Mouse (Mus musculus) heart, embryonic 14.5 days (tissue): ENCODE results near the gene Fam89a. TPM values are rescaled to one million over a fixed set of nuclear protein-coding genes. Genes with fewer than 3 reads are reported as not detected.

Experiments
- ATAC-seq: fragments of 200-750 bp; cut with Nextera tagmentation; 2 replicates; pipeline ENCODE4 v1.8.0; 2017; ENCODE audit warnings: low read depth, moderate TSS enrichment; ENCODE audit not compliant: insufficient number of reproducible peaks, insufficient read depth, low FRiP score
- H3K27ac ChIP-seq, 2 experiments: fragments of 200-500 bp in 1 of 2; fragments of 300-500 bp in 1 of 2; sonication (generic) in 1 of 2; replicated peaks in 1 of 2; 2 replicates each; pipeline ENCODE4 v1.5.1; 2012 to 2014; ENCODE audit warnings: low read depth in 2 of 2, low read length in 2 of 2, control low read depth in 1 of 2, mild to moderate bottlenecking in 1 of 2, mixed read lengths in 1 of 2; ENCODE audit not compliant: control insufficient read depth in 1 of 2, insufficient read depth in 1 of 2
- H3K27me3 ChIP-seq: fragments of 300-500 bp; sonication (generic); 2 replicates; pipeline ENCODE4 v1.6.1; 2014; ENCODE audit warnings: mild to moderate bottlenecking, low read length, control low read depth; ENCODE audit not compliant: control insufficient read depth, insufficient read depth
- H3K36me3 ChIP-seq: fragments of 300-500 bp; sonication (generic); 2 replicates; pipeline ENCODE4 v1.6.1; 2014; ENCODE audit warnings: mild to moderate bottlenecking, control low read depth, low read length, mixed read lengths; ENCODE audit not compliant: control insufficient read depth, insufficient read depth
- H3K4me1 ChIP-seq, 2 experiments: fragments of 200-500 bp in 1 of 2; fragments of 300-500 bp in 1 of 2; sonication (generic) in 1 of 2; 2 replicates each; pipeline ENCODE4 v1.6.1; 2012 to 2014; ENCODE audit warnings: low read length in 2 of 2, control low read depth in 1 of 2, mixed read lengths in 1 of 2; ENCODE audit not compliant: control insufficient read depth in 2 of 2, insufficient read depth in 2 of 2
- H3K4me2 ChIP-seq: fragments of 300-500 bp; sonication (generic); 2 replicates; pipeline ENCODE4 v1.6.1; 2014; ENCODE audit warnings: mild to moderate bottlenecking, low read length
- H3K4me3 ChIP-seq, 2 experiments: fragments of 200-500 bp in 1 of 2; fragments of 300-500 bp in 1 of 2; sonication (generic) in 1 of 2; 2 replicates each; pipeline ENCODE4 v1.5.1; 2012 to 2014; ENCODE audit warnings: low read length in 2 of 2, mild to moderate bottlenecking in 2 of 2, control low read depth in 1 of 2, low read depth in 1 of 2, moderate library complexity in 1 of 2; ENCODE audit not compliant: control insufficient read depth in 1 of 2, insufficient read depth in 1 of 2
- H3K9ac ChIP-seq: fragments of 300-500 bp; sonication (generic); 2 replicates; pipeline ENCODE4 v1.6.1; 2014; ENCODE audit warnings: mild to moderate bottlenecking, low read length
- H3K9me3 ChIP-seq: fragments of 300-500 bp; sonication (generic); 2 replicates; pipeline ENCODE4 v1.6.1; 2016; ENCODE audit warnings: low read length, control low read depth; ENCODE audit not compliant: control insufficient read depth
- WGBS: fragments of 180-500 bp; shearing (Covaris S2); extraction: QIAGEN DNeasy Blood & Tissue Kit; methylation state at CpG from one replicate; pipeline ENCODE4 v1.1.7; 2014; 5-methylcytosine and 5-hydroxymethylcytosine counted together
- polyA plus RNA-seq: library from polyadenylated mRNA; unstranded; fragments of >200 nt; fragmentation: Nextera tagmentation; extraction: Ambion mirVana; gene quantifications from 2 replicates; pipeline ENCODE4 v1.2.1, GENCODE M21; 2014

Gene Fam89a
- polyA plus RNA-seq, 1 experiment from 2014 or later = 1.2 TPM

GRCm38 (mm10) chr8:124792186-124792585 lies 40.6 kb upstream of the Fam89a start:
- WGBS = under 1% methylated on average over 32 of the region's 32 CpGs
- Histone ChIP-seq H3K9me3 (no peaks in the 10 kb centered on the region), H3K4me2 (peak overlapping the region; percentile 100), H3K36me3 (no peaks in the 10 kb centered on the region), H3K27ac (peak overlapping the region; percentile 23 to 53; a peak in 1 of 4 replicates), H3K9ac (peak overlapping the region; percentile 62), H3K4me3 (peak overlapping the region; percentile 51 to 70), H3K27me3 (peaks cover 39% of the 10 kb centered on the region), H3K4me1 (peaks cover 12 to 29% of the 10 kb centered on the region in 2 experiments)
- ATAC-seq = no peak

GRCm38 (mm10) chr8:124791751-124792150 lies 40.1 kb upstream of the Fam89a start:
- peaks cover 36% of the 10 kb centered on the region for H3K27me3 ChIP-seq
- peaks cover 12 to 29% of the 10 kb centered on the region in 2 experiments for H3K4me1 ChIP-seq
- peak overlapping the region in 1 of 2 experiments; percentile 53; a peak in 1 of 4 replicates for H3K27ac ChIP-seq
- peak overlapping the region; percentile 51 to 70 for H3K4me3 ChIP-seq
- no peak for ATAC-seq
- H3K4me2 ChIP-seq = peak overlapping the region; percentile 100
- 27% methylated on average over 4 of the region's 4 CpGs for WGBS
- H3K36me3 ChIP-seq = no peaks in the 10 kb centered on the region
- no peaks in the 10 kb centered on the region for H3K9me3 ChIP-seq
- peak overlapping the region; percentile 62; the same call in 1 of the 2 replicates for H3K9ac ChIP-seq

- Histone ChIP-seq H3K36me3 (no peaks in the 10 kb centered on the region), H3K9ac (no peak overlapping the region), H3K4me2 (no peak overlapping the region), H3K9me3 (no peaks in the 10 kb centered on the region), H3K27me3 (peaks cover 25% of the 10 kb centered on the region), H3K4me1 (peaks cover 21 to 32% of the 10 kb centered on the region in 2 experiments), H3K27ac (no peak overlapping the region), H3K4me3 (no peak overlapping the region)
- ATAC-seq = no peak
- WGBS = 77% methylated on average over 4 of the region's 4 CpGs
Measured at GRCm38 (mm10) chr8:124790676-124791075, 39.0 kb upstream of the Fam89a start.

- H3K27ac ChIP-seq = no peak overlapping the region
- peaks cover 22 to 28% of the 10 kb centered on the region in 2 experiments for H3K4me1 ChIP-seq
- WGBS = 86% methylated on average over 13 of the region's 13 CpGs
- no peaks in the 10 kb centered on the region for H3K27me3 ChIP-seq
- no peak overlapping the region for H3K4me3 ChIP-seq
- no peaks in the 10 kb centered on the region for H3K36me3 ChIP-seq
- no peaks in the 10 kb centered on the region for H3K9me3 ChIP-seq
- H3K4me2 ChIP-seq = no peak overlapping the region
- H3K9ac ChIP-seq = no peak overlapping the region
- no peak for ATAC-seq
Measured at GRCm38 (mm10) chr8:124784613-124785012, 33.0 kb upstream of the Fam89a start.

- Histone ChIP-seq H3K9me3 (no peaks in the 10 kb centered on the region), H3K27ac (no peak overlapping the region), H3K36me3 (no peaks in the 10 kb centered on the region), H3K4me2 (no peak overlapping the region), H3K27me3 (no peaks in the 10 kb centered on the region), H3K9ac (no peak overlapping the region), H3K4me1 (peaks cover 26 to 29% of the 10 kb centered on the region in 2 experiments), H3K4me3 (no peak overlapping the region)
- WGBS = 88% methylated on average over 15 of the region's 15 CpGs
- no peak for ATAC-seq
Measured at GRCm38 (mm10) chr8:124783228-124783627, 31.6 kb upstream of the Fam89a start.

GRCm38 (mm10) chr8:124782431-124782830 lies 30.8 kb upstream of the Fam89a start:
- WGBS = 82% methylated on average over 3 of the region's 3 CpGs

GRCm38 (mm10) chr8:124780236-124780635 lies 28.6 kb upstream of the Fam89a start:
- peaks cover 20 to 26% of the 10 kb centered on the region in 2 experiments for H3K4me1 ChIP-seq
- no peaks in the 10 kb centered on the region for H3K36me3 ChIP-seq
- H3K4me2 ChIP-seq = peak overlapping the region; percentile 37
- H3K27ac ChIP-seq = peak overlapping the region; percentile 90 to 91
- peak; percentile 85 for ATAC-seq
- under 1% methylated on average over 7 of the region's 7 CpGs for WGBS
- H3K27me3 ChIP-seq = no peaks in the 10 kb centered on the region
- H3K9me3 ChIP-seq = no peaks in the 10 kb centered on the region
- no peak overlapping the region for H3K4me3 ChIP-seq
- peak overlapping the region; percentile 46 for H3K9ac ChIP-seq

More at GRCm38 (mm10) chr8:124782431-124782830, 30.8 kb upstream of the Fam89a start:
- no peak overlapping the region for H3K27ac ChIP-seq
- H3K9me3 ChIP-seq = no peaks in the 10 kb centered on the region
- H3K27me3 ChIP-seq = no peaks in the 10 kb centered on the region
- no peaks in the 10 kb centered on the region for H3K36me3 ChIP-seq
- H3K4me1 ChIP-seq = peaks cover 26 to 29% of the 10 kb centered on the region in 2 experiments
- H3K4me2 ChIP-seq = no peak overlapping the region
- no peak for ATAC-seq
- H3K9ac ChIP-seq = no peak overlapping the region
- H3K4me3 ChIP-seq = no peak overlapping the region

GRCm38 (mm10) chr8:124775695-124776094 lies 24.1 kb upstream of the Fam89a start:
- H3K4me1 ChIP-seq = peaks cover 15 to 22% of the 10 kb centered on the region in 2 experiments
- no peak for ATAC-seq
- no peaks in the 10 kb centered on the region for H3K9me3 ChIP-seq
- no peak overlapping the region for H3K27ac ChIP-seq
- no peaks in the 10 kb centered on the region for H3K36me3 ChIP-seq
- 14% methylated on average over 16 of the region's 16 CpGs for WGBS
- H3K4me3 ChIP-seq = no peak overlapping the region
- H3K9ac ChIP-seq = no peak overlapping the region
- peak overlapping the region; percentile 47; the same call in 1 of the 2 replicates for H3K4me2 ChIP-seq
- no peaks in the 10 kb centered on the region for H3K27me3 ChIP-seq
